Mouse (Mus musculus) urinary bladder, postnatal 0 days (tissue): ENCODE data around the gene Pi16. TPM values are rescaled to one million over a fixed set of nuclear protein-coding genes. Genes with fewer than 3 reads are reported as not detected.

Experiments used
- polyA plus RNA-seq: library from polyadenylated mRNA; unstranded; fragments of >200 nt; fragmentation: Nextera tagmentation; extraction: Ambion mirVana; gene quantifications from 2 replicates; pipeline ENCODE4 v1.2.1, GENCODE M21; 2015

The Pi16 gene
- 51.2 and 57.3 TPM in 2 replicates for polyA plus RNA-seq

DNA sequence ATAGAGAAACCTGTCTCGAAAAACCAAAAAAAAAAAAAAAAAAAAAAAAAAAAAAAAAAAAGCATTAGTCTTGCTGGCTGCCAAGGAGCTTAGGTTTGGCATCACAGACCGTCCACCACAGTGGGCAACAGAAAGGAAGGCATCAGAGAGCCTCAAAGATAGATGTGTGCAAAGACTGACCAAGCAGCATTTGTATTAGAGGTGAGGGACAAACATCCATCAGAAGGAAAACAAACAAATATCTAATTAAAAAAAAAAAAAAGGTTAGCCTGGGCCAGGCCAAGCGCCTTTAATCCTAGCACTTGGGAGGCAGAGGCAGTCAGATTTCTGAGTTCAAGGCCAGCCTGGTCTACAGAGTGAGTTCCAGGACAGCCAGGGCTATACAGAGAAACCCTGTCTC, at the start of gene Pi16:
Pi16 (plus strand) TSS at position 301 of the 400 bp plus-strand sequence.

GRCm38 (mm10) chr17:29268682-29269348, 48.7 kb upstream of the Pi16 start, which contains the start of gene BC004004:
BC004004 (plus strand) TSS chr17:29268788.

DNA sequence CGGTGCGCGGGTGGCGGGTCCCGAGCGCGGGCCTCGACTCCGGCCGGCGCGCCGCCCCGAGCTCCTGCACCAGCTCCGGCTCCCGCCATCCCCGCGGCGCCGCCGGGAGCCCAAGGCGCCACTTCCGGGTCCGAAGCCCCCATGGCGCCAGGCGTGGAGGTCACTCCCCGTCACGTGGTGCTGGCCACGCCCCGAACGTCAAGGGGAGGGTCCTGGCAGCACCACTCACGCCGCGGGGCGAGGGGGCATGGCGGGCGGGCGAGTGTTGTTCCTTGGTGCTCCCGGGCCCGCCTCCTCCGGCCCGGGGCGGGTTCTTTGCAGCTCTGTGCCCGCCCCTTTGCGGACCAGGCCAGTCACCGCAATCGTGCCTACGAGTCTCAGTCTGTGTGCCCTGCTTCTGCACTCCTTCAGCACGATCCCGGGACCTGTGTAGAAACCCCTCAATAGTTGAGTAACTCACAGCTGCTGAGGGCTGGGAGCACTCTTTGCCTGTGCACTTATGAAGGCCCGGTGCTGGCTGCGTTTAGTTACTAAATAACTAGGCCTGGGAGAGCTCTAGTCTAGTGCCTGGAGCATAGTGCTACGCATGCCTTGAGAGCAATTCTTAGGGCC, 30.3 kb downstream of the Pi16 start, which contains the start of gene Mtch1:
Mtch1 (minus strand) TSS at position 290 of the 612 bp plus-strand sequence.

DNA sequence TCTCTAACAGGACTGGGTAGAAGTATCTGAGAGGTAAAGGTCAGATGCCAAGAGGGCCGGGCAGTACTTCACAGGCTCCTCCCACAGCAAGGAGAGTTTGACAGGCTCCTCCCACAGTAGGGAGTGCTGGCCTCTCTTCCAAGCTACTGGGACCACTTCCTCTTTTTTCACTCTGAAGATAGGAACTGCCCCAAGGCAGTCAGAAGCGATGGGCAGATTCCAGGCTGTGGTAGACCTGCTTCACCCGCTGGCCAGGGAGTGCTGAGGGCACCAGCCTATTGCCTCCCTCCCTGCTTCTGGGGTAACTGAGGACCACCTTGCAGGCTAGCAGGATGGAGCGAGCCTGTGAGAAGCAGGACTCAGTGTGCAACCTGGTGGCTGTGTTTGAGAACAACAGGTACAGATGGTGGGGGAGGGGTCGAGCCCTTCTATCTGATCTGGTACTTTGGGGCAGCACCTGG, 43.3 kb downstream of the Pi16 start, which contains the start of gene Fgd2:
Fgd2 (plus strand) TSS at position 154 of the 461 bp plus-strand sequence.

Other genes starting within 250 kb of the Pi16 start
- gene Cdkn1a, start 226.7 kb upstream of the Pi16 start, polyA plus RNA-seq: 92.9 and 108 TPM in 2 replicates
- gene Rab44, start 203.5 kb upstream of the Pi16 start, polyA plus RNA-seq: 0.41 and 0.88 TPM in 2 replicates
- gene Cpne5, start 79.5 kb upstream of the Pi16 start, polyA plus RNA-seq: 2.0 and 2.1 TPM in 2 replicates
- gene Ppil1, start 53.5 kb upstream of the Pi16 start, polyA plus RNA-seq: 49.4 and 53.5 TPM in 2 replicates
- gene BC004004, start 48.9 kb upstream of the Pi16 start, polyA plus RNA-seq: 87.6 and 95.8 TPM in 2 replicates
- gene Mtch1, start 30.3 kb downstream of the Pi16 start, polyA plus RNA-seq: 202 and 204 TPM in 2 replicates
- gene Fgd2, start 43.2 kb downstream of the Pi16 start, polyA plus RNA-seq: 4.7 and 5.3 TPM in 2 replicates
- gene Pim1, start 173.1 kb downstream of the Pi16 start, polyA plus RNA-seq: 42.9 and 49.5 TPM in 2 replicates
- gene Gm17657, start 232.0 kb downstream of the Pi16 start, polyA plus RNA-seq: not detected in 2 replicates
- 6.4 and 7.0 TPM in 2 replicates for gene Tbc1d22b, start 232.1 kb downstream of the Pi16 start, polyA plus RNA-seq
- gene Tmem217, start 234.7 kb downstream of the Pi16 start, polyA plus RNA-seq: 0.33 and 0.67 TPM in 2 replicates